Mouse (Mus musculus) left cerebral cortex, postnatal 14 days (tissue): ENCODE measurements around the gene Gmds. TPM values are rescaled to one million over a fixed set of nuclear protein-coding genes. Genes with fewer than 3 reads are reported as not detected.

Experiments
- DNase-seq, 2 experiments: peaks; one replicate each; pipeline ENCODE4 v3.0.0; 2021 to 2022; ENCODE audit warnings: low spot score in 2 of 2, mixed read lengths in 1 of 2
- intact Hi-C: fragments of 180-260 bp; cut with DNase I; formaldehyde crosslinking; loops from one replicate; pipeline ENCODE4 v1.15.1; 2025
- total RNA-seq, 2 experiments: library from RNA; stranded (reverse); gene quantifications; 2 replicates each; pipeline ENCODE4 v1.2.3; 2021

The Gmds gene
- total RNA-seq, 2 experiments from 2014 or later = 12.8 to 14.0 TPM

GRCm38 (mm10) chr13:32269757-32270156, 68.8 kb downstream of the Gmds start:
- intact Hi-C loops = no loop called here
- DNase-seq = no peak

- no peak for DNase-seq
- intact Hi-C loops = no loop called here
Measured at GRCm38 (mm10) chr13:32269261-32269660, 69.3 kb downstream of the Gmds start.

- DNase-seq = no peak
- intact Hi-C loops = no loop called here
Measured at GRCm38 (mm10) chr13:32268284-32268683, 70.3 kb downstream of the Gmds start.

- intact Hi-C loops = no loop called here
- peak in 1 of 2 experiments; percentile 4 for DNase-seq
Measured at GRCm38 (mm10) chr13:32267184-32267775, 71.3 kb downstream of the Gmds start.

- DNase-seq = no peak
- intact Hi-C loops = no loop called here
Measured at GRCm38 (mm10) chr13:32266721-32267120, 71.8 kb downstream of the Gmds start.

- no peak for DNase-seq
- intact Hi-C loops = no loop called here
Measured at GRCm38 (mm10) chr13:32256121-32256520, 82.4 kb downstream of the Gmds start.

- intact Hi-C loops = no loop called here
- DNase-seq = no peak
Measured at GRCm38 (mm10) chr13:32252276-32252675, 86.3 kb downstream of the Gmds start.

- no peak for DNase-seq
- intact Hi-C loops = no loop called here
Measured at GRCm38 (mm10) chr13:32242200-32242599, 96.3 kb downstream of the Gmds start.

- DNase-seq = no peak
- intact Hi-C loops = no loop called here
Measured at GRCm38 (mm10) chr13:32236269-32236678, 102.3 kb downstream of the Gmds start.

- DNase-seq = no peak
- intact Hi-C loops = no loop called here
Measured at GRCm38 (mm10) chr13:32235046-32235445, 103.5 kb downstream of the Gmds start.

- DNase-seq = no peak
- intact Hi-C loops = no loop called here
Measured at GRCm38 (mm10) chr13:32234019-32234418, 104.5 kb downstream of the Gmds start.

GRCm38 (mm10) chr13:32232391-32232790, 106.1 kb downstream of the Gmds start:
- intact Hi-C loops = no loop called here
- no peak for DNase-seq

- no peak for DNase-seq
- intact Hi-C loops = no loop called here
Measured at GRCm38 (mm10) chr13:32231956-32232355, 106.6 kb downstream of the Gmds start.

GRCm38 (mm10) chr13:32227874-32228562, 110.5 kb downstream of the Gmds start:
- no peak for DNase-seq
- intact Hi-C loops = loop anchor here (10.0 kb wide), 1 partner anchor 187 kb away; no protein-coding TSS in a partner anchor

GRCm38 (mm10) chr13:32217647-32218046, 120.9 kb downstream of the Gmds start:
- DNase-seq = no peak
- intact Hi-C loops = no loop called here

GRCm38 (mm10) chr13:32213702-32214452, 124.7 kb downstream of the Gmds start:
- peak; percentile 46 to 54 for DNase-seq

GRCm38 (mm10) chr13:32212125-32212524, 126.4 kb downstream of the Gmds start:
- no peak for DNase-seq
- intact Hi-C loops = no loop called here

More at GRCm38 (mm10) chr13:32213702-32214452, 124.7 kb downstream of the Gmds start:
- intact Hi-C loops = loop anchor here (2.0 kb wide), 1 partner anchor 413 kb away; no protein-coding TSS in a partner anchor

- intact Hi-C loops = no loop called here
- no peak for DNase-seq
Measured at GRCm38 (mm10) chr13:32207172-32207908, 131.2 kb downstream of the Gmds start.

- intact Hi-C loops = no loop called here
- DNase-seq = peak in 1 of 2 experiments; percentile 5
Measured at GRCm38 (mm10) chr13:32179906-32180305, 158.6 kb downstream of the Gmds start.

GRCm38 (mm10) chr13:32178682-32179081, 159.9 kb downstream of the Gmds start:
- intact Hi-C loops = no loop called here
- no peak for DNase-seq
